Mouse (Mus musculus) limb, embryonic 15.5 days (tissue): ENCODE measurements around the gene Zdhhc25. TPM values are rescaled to one million over a fixed set of nuclear protein-coding genes. Genes with fewer than 3 reads are reported as not detected.

Experiments used
- ATAC-seq: fragments of 200-750 bp; cut with Nextera tagmentation; 2 replicates; pipeline ENCODE4 v1.8.0; 2017; ENCODE audit warnings: low read depth, moderate TSS enrichment; ENCODE audit not compliant: insufficient number of reproducible peaks, low FRiP score, low TSS enrichment
- H3K27ac ChIP-seq: fragments of 300-500 bp; sonication (generic); 2 replicates; pipeline ENCODE4 v1.5.1; 2015; ENCODE audit warnings: moderate library complexity, mild to moderate bottlenecking, inconsistent platforms
- H3K27me3 ChIP-seq: fragments of 300-500 bp; sonication (generic); 2 replicates; pipeline ENCODE4 v1.6.1; 2015; ENCODE audit warnings: inconsistent platforms
- H3K36me3 ChIP-seq: fragments of 300-500 bp; sonication (generic); 2 replicates; pipeline ENCODE4 v1.6.1; 2015; ENCODE audit warnings: inconsistent platforms
- H3K4me1 ChIP-seq: fragments of 300-500 bp; sonication (generic); 2 replicates; pipeline ENCODE4 v1.6.1; 2015; ENCODE audit warnings: inconsistent platforms
- H3K4me2 ChIP-seq: fragments of 300-500 bp; sonication (generic); 2 replicates; pipeline ENCODE4 v1.6.1; 2015; ENCODE audit warnings: mild to moderate bottlenecking, inconsistent platforms
- H3K4me3 ChIP-seq: fragments of 300-500 bp; sonication (generic); 2 replicates; pipeline ENCODE4 v1.5.1; 2015; ENCODE audit warnings: mild to moderate bottlenecking, inconsistent platforms
- H3K9ac ChIP-seq: fragments of 300-500 bp; sonication (generic); 2 replicates; pipeline ENCODE4 v1.6.1; 2015; ENCODE audit warnings: inconsistent platforms
- H3K9me3 ChIP-seq: fragments of 300-500 bp; sonication (generic); 2 replicates; pipeline ENCODE4 v1.6.1; 2016; ENCODE audit warnings: inconsistent platforms
- WGBS: fragments of 180-500 bp; shearing (Covaris S2); methylation state at CpG from one replicate; pipeline ENCODE4 v1.1.7; 2015; 5-methylcytosine and 5-hydroxymethylcytosine counted together
- polyA plus RNA-seq: library from polyadenylated mRNA; unstranded; fragments of >200 nt; fragmentation: Nextera tagmentation; extraction: Ambion mirVana; gene quantifications from 2 replicates; pipeline ENCODE4 v1.2.1, GENCODE M21; 2015

Zdhhc25 gene
- not detected in 2 replicates for polyA plus RNA-seq

GRCm38 (mm10) chr15:88600002-88600401 is at the start of gene Zdhhc25:
Gene Zdhhc25 (plus strand): TSS chr15:88600302.
- H3K9ac ChIP-seq, result no peak within 1 kb of the TSS
- no peak within 1 kb of the TSS for H3K4me3 ChIP-seq
- no peaks in the 10 kb centered on the region for H3K9me3 ChIP-seq
- H3K4me1 ChIP-seq, result no peaks in the 10 kb centered on the region
- H3K27ac ChIP-seq, result no peak within 1 kb of the TSS
- ATAC-seq, result no peak
- H3K36me3 ChIP-seq, result no peaks in the 10 kb centered on the region
- no peak within 1 kb of the TSS for H3K4me2 ChIP-seq
- WGBS, result 81% methylated on average over 4 of the region's 4 CpGs
- H3K27me3 ChIP-seq, result no peaks in the 10 kb centered on the region

GRCm38 (mm10) chr15:88552852-88553251 is 47.2 kb upstream of the Zdhhc25 start:
- H3K4me2 ChIP-seq, result no peak overlapping the region
- no peak overlapping the region for H3K9ac ChIP-seq
- 75% methylated on average over 9 of the region's 9 CpGs for WGBS
- no peak for ATAC-seq
- no peaks in the 10 kb centered on the region for H3K9me3 ChIP-seq
- H3K36me3 ChIP-seq, result no peaks in the 10 kb centered on the region
- H3K27me3 ChIP-seq, result no peaks in the 10 kb centered on the region
- H3K4me1 ChIP-seq, result no peaks in the 10 kb centered on the region
- no peak overlapping the region for H3K4me3 ChIP-seq
- H3K27ac ChIP-seq, result no peak overlapping the region

GRCm38 (mm10) chr15:88555476-88555875 is 44.6 kb upstream of the Zdhhc25 start:
- peaks cover 3% of the 10 kb centered on the region; the same call in 1 of the 2 replicates for H3K27me3 ChIP-seq
- no peak for ATAC-seq
- H3K27ac ChIP-seq, result no peak overlapping the region
- no peaks in the 10 kb centered on the region for H3K36me3 ChIP-seq
- 21% methylated on average over 8 of the region's 8 CpGs for WGBS
- no peaks in the 10 kb centered on the region for H3K9me3 ChIP-seq
- H3K4me3 ChIP-seq, result no peak overlapping the region
- H3K4me1 ChIP-seq, result no peaks in the 10 kb centered on the region
- H3K9ac ChIP-seq, result no peak overlapping the region
- H3K4me2 ChIP-seq, result no peak overlapping the region

- no peak for ATAC-seq
- 53% methylated on average over 6 of the region's 6 CpGs for WGBS
- H3K36me3 ChIP-seq, result no peaks in the 10 kb centered on the region
Measured at GRCm38 (mm10) chr15:88560637-88561036, 39.5 kb upstream of the Zdhhc25 start.

GRCm38 (mm10) chr15:88561058-88561730 is 38.9 kb upstream of the Zdhhc25 start:
- 4% methylated on average over 22 of the region's 22 CpGs for WGBS
- no peak overlapping the region for H3K27ac ChIP-seq
- 0 out of 2 replicates have a peak, but pooled peaks cover 3% of the 10 kb centered on the region for H3K4me1 ChIP-seq
- no peak overlapping the region for H3K9ac ChIP-seq
- peaks cover 16% of the 10 kb centered on the region for H3K27me3 ChIP-seq
- ATAC-seq, result no peak
- H3K9me3 ChIP-seq, result no peaks in the 10 kb centered on the region
- no peak overlapping the region for H3K4me3 ChIP-seq
- no peaks in the 10 kb centered on the region for H3K36me3 ChIP-seq
- no peak overlapping the region for H3K4me2 ChIP-seq

More at GRCm38 (mm10) chr15:88560637-88561036, 39.5 kb upstream of the Zdhhc25 start:
- no peaks in the 10 kb centered on the region for H3K9me3 ChIP-seq
- H3K4me1 ChIP-seq, result 0 out of 2 replicates have a peak, but pooled peaks cover 3% of the 10 kb centered on the region
- no peak overlapping the region for H3K9ac ChIP-seq
- no peak overlapping the region for H3K27ac ChIP-seq
- H3K4me3 ChIP-seq, result no peak overlapping the region
- no peak overlapping the region for H3K4me2 ChIP-seq
- H3K27me3 ChIP-seq, result peaks cover 16% of the 10 kb centered on the region

- Histone ChIP-seq H3K36me3 (no peaks in the 10 kb centered on the region), H3K27ac (no peak overlapping the region), H3K9ac (no peak overlapping the region), H3K4me2 (no peak overlapping the region), H3K27me3 (peaks cover 15% of the 10 kb centered on the region), H3K4me3 (no peak overlapping the region), H3K4me1 (0 out of 2 replicates have a peak, but pooled peaks cover 3% of the 10 kb centered on the region), H3K9me3 (no peaks in the 10 kb centered on the region)
- 74% methylated on average over 9 of the region's 9 CpGs for WGBS
- ATAC-seq, result no peak
Measured at GRCm38 (mm10) chr15:88565307-88565706, 34.8 kb upstream of the Zdhhc25 start.

- Histone ChIP-seq H3K9me3 (no peaks in the 10 kb centered on the region), H3K9ac (no peak overlapping the region), H3K4me3 (no peak overlapping the region), H3K27me3 (peaks cover 10% of the 10 kb centered on the region), H3K27ac (no peak overlapping the region), H3K4me1 (0 out of 2 replicates have a peak, but pooled peaks cover 3% of the 10 kb centered on the region), H3K36me3 (no peaks in the 10 kb centered on the region), H3K4me2 (no peak overlapping the region)
- no peak for ATAC-seq
- WGBS, result 59% methylated on average over 4 of the region's 4 CpGs
Measured at GRCm38 (mm10) chr15:88565806-88566205, 34.3 kb upstream of the Zdhhc25 start.

GRCm38 (mm10) chr15:88570697-88571096 is 29.4 kb upstream of the Zdhhc25 start:
- 71% methylated on average over 17 of the region's 17 CpGs for WGBS
- no peak overlapping the region for H3K9ac ChIP-seq
- no peak overlapping the region for H3K4me2 ChIP-seq
- no peaks in the 10 kb centered on the region for H3K9me3 ChIP-seq
- H3K27me3 ChIP-seq, result no peaks in the 10 kb centered on the region
- H3K36me3 ChIP-seq, result no peaks in the 10 kb centered on the region
- no peak overlapping the region for H3K4me3 ChIP-seq
- ATAC-seq, result no peak
- H3K27ac ChIP-seq, result no peak overlapping the region
- H3K4me1 ChIP-seq, result no peaks in the 10 kb centered on the region

- H3K4me2 ChIP-seq, result no peak overlapping the region
- H3K9me3 ChIP-seq, result no peaks in the 10 kb centered on the region
- no peaks in the 10 kb centered on the region for H3K4me1 ChIP-seq
- WGBS, result 85% methylated on average over 6 of the region's 6 CpGs
- H3K27ac ChIP-seq, result no peak overlapping the region
- no peaks in the 10 kb centered on the region for H3K27me3 ChIP-seq
- no peaks in the 10 kb centered on the region for H3K36me3 ChIP-seq
- H3K4me3 ChIP-seq, result no peak overlapping the region
- no peak for ATAC-seq
- no peak overlapping the region for H3K9ac ChIP-seq
Measured at GRCm38 (mm10) chr15:88579461-88579860, 20.6 kb upstream of the Zdhhc25 start.

GRCm38 (mm10) chr15:88602496-88602895 is 2.4 kb downstream of the Zdhhc25 start:
- no peaks in the 10 kb centered on the region for H3K27me3 ChIP-seq
- no peaks in the 10 kb centered on the region for H3K9me3 ChIP-seq
- no peak overlapping the region for H3K9ac ChIP-seq
- 80% methylated on average over 3 of the region's 3 CpGs for WGBS
- H3K4me1 ChIP-seq, result no peaks in the 10 kb centered on the region
- no peak overlapping the region for H3K27ac ChIP-seq
- H3K4me3 ChIP-seq, result no peak overlapping the region
- no peaks in the 10 kb centered on the region for H3K36me3 ChIP-seq
- H3K4me2 ChIP-seq, result no peak overlapping the region
- ATAC-seq, result no peak; the same call in 1 of the 2 replicates

GRCm38 (mm10) chr15:88603091-88603732 is 3.1 kb downstream of the Zdhhc25 start:
- no peak overlapping the region for H3K4me3 ChIP-seq
- H3K9ac ChIP-seq, result no peak overlapping the region
- ATAC-seq, result no peak
- no peak overlapping the region for H3K4me2 ChIP-seq
- no peaks in the 10 kb centered on the region for H3K4me1 ChIP-seq
- H3K27ac ChIP-seq, result no peak overlapping the region
- H3K36me3 ChIP-seq, result no peaks in the 10 kb centered on the region
- no peaks in the 10 kb centered on the region for H3K9me3 ChIP-seq
- no peaks in the 10 kb centered on the region for H3K27me3 ChIP-seq
- 54% methylated on average over 9 of the region's 9 CpGs for WGBS

- Histone ChIP-seq H3K27ac (no peak overlapping the region), H3K27me3 (no peaks in the 10 kb centered on the region), H3K4me3 (no peak overlapping the region), H3K9me3 (no peaks in the 10 kb centered on the region), H3K4me2 (no peak overlapping the region), H3K36me3 (no peaks in the 10 kb centered on the region), H3K9ac (no peak overlapping the region), H3K4me1 (no peaks in the 10 kb centered on the region)
- 60% methylated on average over 1 of the region's 1 CpGs for WGBS
- ATAC-seq, result no peak
Measured at GRCm38 (mm10) chr15:88603733-88604119, 3.6 kb downstream of the Zdhhc25 start.
